In genomic region chr8:104050694-104051539, GRCm38 (mm10) we compare ENCODE assay signal across 8 mouse cellular contexts. TPM values are rescaled to one million over a fixed set of nuclear protein-coding genes. Genes with fewer than 3 reads are reported as not detected.
DNase-seq lines count a peak whose midpoint lies in the region; ATAC-seq and TF ChIP-seq lines count a peak whose summit lies in the region.

No protein-coding gene starts in this region.

- intact Hi-C loops in gastrocnemius, postnatal 36 days (cut with DNase I) = no loop called here

- peak; percentile 92 for TF ChIP-seq CTCF in stomach, postnatal 0 days (IDR thresholded peaks at IDR 0.05; ENCODE audit: low read depth)

- H3K9ac ChIP-seq in kidney, embryonic 14.5 days (ENCODE audit: low read depth, low read length) = no peak overlapping the region
- H3K9ac ChIP-seq in limb, embryonic 15.5 days = no peak overlapping the region
- H3K9ac ChIP-seq in neural tube, embryonic 11.5 days (ENCODE audit: low read length) = no peak overlapping the region
- no peak overlapping the region for H3K9ac ChIP-seq in stomach, postnatal 0 days (ENCODE audit: low read length)

- peak; percentile 26 for DNase-seq in urinary bladder, adult 2 months (ENCODE audit: low spot score)
- no peak for DNase-seq in urinary bladder, postnatal 10 days (ENCODE audit: low spot score)
- DNase-seq in cerebellum, postnatal 4 days (ENCODE audit: low spot score in 2 of 2) = peak; percentile 48 to 64
- DNase-seq in gastrocnemius, postnatal 36 days = peak; percentile 27 to 36
- DNase-seq in neural tube, embryonic 11.5 days (ENCODE audit: low spot score) = peak; percentile 70
- peak; percentile 60 for DNase-seq in stomach, postnatal 0 days (ENCODE audit: low spot score)

- no peak overlapping the region for H3K4me2 ChIP-seq in kidney, embryonic 14.5 days (replicated peaks; ENCODE audit: low read depth, low read length)
- H3K4me2 ChIP-seq in limb, embryonic 15.5 days = peak overlapping the region; percentile 27
- no peak overlapping the region for H3K4me2 ChIP-seq in neural tube, embryonic 11.5 days (ENCODE audit: low read depth)
- H3K4me2 ChIP-seq in stomach, postnatal 0 days (replicated peaks; ENCODE audit: low read depth) = 0 out of 2 replicates have a peak overlapping the region, but pooled peaks have one; percentile 15

- H3K27ac ChIP-seq in kidney, embryonic 14.5 days (ENCODE audit: low read depth, low read length) = no peak overlapping the region
- H3K27ac ChIP-seq in limb, embryonic 15.5 days = peak overlapping the region; percentile 76
- H3K27ac ChIP-seq in neural tube, embryonic 11.5 days (ENCODE audit: low read depth, low read length) = no peak overlapping the region
- no peak overlapping the region for H3K27ac ChIP-seq in stomach, postnatal 0 days (replicated peaks)

- 28% methylated on average over 15 of the region's 15 CpGs for WGBS in kidney, embryonic 14.5 days
- 24% methylated on average over 15 of the region's 15 CpGs for WGBS in limb, embryonic 15.5 days
- 33% methylated on average over 15 of the region's 15 CpGs for WGBS in neural tube, embryonic 11.5 days
- 24% methylated on average over 15 of the region's 15 CpGs for WGBS in stomach, postnatal 0 days

- H3K4me3 ChIP-seq in kidney, embryonic 14.5 days (ENCODE audit: low read length) = no peak overlapping the region
- H3K4me3 ChIP-seq in limb, embryonic 15.5 days = no peak overlapping the region
- no peak overlapping the region for H3K4me3 ChIP-seq in neural tube, embryonic 11.5 days (ENCODE audit: low read depth, low read length)
- no peak overlapping the region for H3K4me3 ChIP-seq in stomach, postnatal 0 days (ENCODE audit: low read depth, low read length)

- TF ChIP-seq EP300 in stomach, postnatal 0 days (optimal IDR thresholded peaks at IDR 0.05) = no peak

- H3K36me3 ChIP-seq in kidney, embryonic 14.5 days (ENCODE audit: control insufficient read depth, insufficient read depth, low read length) = no peaks in the 10 kb centered on the region
- H3K36me3 ChIP-seq in limb, embryonic 15.5 days = no peaks in the 10 kb centered on the region
- no peaks in the 10 kb centered on the region for H3K36me3 ChIP-seq in neural tube, embryonic 11.5 days (ENCODE audit: control insufficient read depth, insufficient read depth, low read length)
- no peaks in the 10 kb centered on the region for H3K36me3 ChIP-seq in stomach, postnatal 0 days (ENCODE audit: control insufficient read depth, insufficient read depth, low read length)

- peak; percentile 68 for ATAC-seq in kidney, embryonic 14.5 days (ENCODE audit: low FRiP score, low TSS enrichment)
- ATAC-seq in limb, embryonic 15.5 days (ENCODE audit: insufficient number of reproducible peaks, low FRiP score, low TSS enrichment, low read depth) = no peak
- peak; percentile 58; the same call in 1 of the 2 replicates for ATAC-seq in neural tube, embryonic 11.5 days (ENCODE audit: insufficient read depth, low FRiP score, low TSS enrichment)
- ATAC-seq in stomach, postnatal 0 days (ENCODE audit: low FRiP score, low TSS enrichment) = peak; percentile 51; the same call in 1 of the 2 replicates

- H3K4me1 ChIP-seq in kidney, embryonic 14.5 days (ENCODE audit: control insufficient read depth, insufficient read depth, low read length) = no peaks in the 10 kb centered on the region
- H3K4me1 ChIP-seq in limb, embryonic 15.5 days = peaks cover 19% of the 10 kb centered on the region
- H3K4me1 ChIP-seq in neural tube, embryonic 11.5 days (ENCODE audit: control insufficient read depth, insufficient read depth, low read length) = no peaks in the 10 kb centered on the region
- no peaks in the 10 kb centered on the region for H3K4me1 ChIP-seq in stomach, postnatal 0 days (replicated peaks; ENCODE audit: control insufficient read depth, insufficient read depth)

- H3K27me3 ChIP-seq in kidney, embryonic 14.5 days (ENCODE audit: control insufficient read depth, insufficient read depth, low read length) = no peaks in the 10 kb centered on the region
- no peaks in the 10 kb centered on the region for H3K27me3 ChIP-seq in limb, embryonic 15.5 days
- no peaks in the 10 kb centered on the region for H3K27me3 ChIP-seq in neural tube, embryonic 11.5 days (ENCODE audit: control insufficient read depth, insufficient read depth, low read length)
- no peaks in the 10 kb centered on the region for H3K27me3 ChIP-seq in stomach, postnatal 0 days (ENCODE audit: control insufficient read depth, insufficient read depth, low read length)

- no peaks in the 10 kb centered on the region for H3K9me3 ChIP-seq in kidney, embryonic 14.5 days (ENCODE audit: control insufficient read depth, low read length)
- H3K9me3 ChIP-seq in limb, embryonic 15.5 days = no peaks in the 10 kb centered on the region
- no peaks in the 10 kb centered on the region for H3K9me3 ChIP-seq in neural tube, embryonic 11.5 days (ENCODE audit: control insufficient read depth, low read length)
- H3K9me3 ChIP-seq in stomach, postnatal 0 days (ENCODE audit: control insufficient read depth, low read length) = no peaks in the 10 kb centered on the region

RNA-seq across cellular contexts. Expression of gene Cdh5, which starts 50.5 kb away (rescaled TPM):
- 15.9 and 29.1 TPM in 2 replicates for polyA plus RNA-seq in urinary bladder, adult 2 months (2012; rRNA removed)
- 10 to 100 TPM; 40.2 to 46.1 TPM for total RNA-seq in gastrocnemius, postnatal 36 days (2021)
- polyA plus RNA-seq in kidney, embryonic 14.5 days (2014; fragmentation: Nextera tagmentation; extraction: Ambion mirVana) = 31.8 and 36.8 TPM in 2 replicates
- polyA plus RNA-seq in limb, embryonic 15.5 days (2015; fragmentation: Nextera tagmentation; extraction: Ambion mirVana) = 31.6 and 36.5 TPM in 2 replicates
- 19.5 and 19.8 TPM in 2 replicates for polyA plus RNA-seq in neural tube, embryonic 11.5 days (2014; fragmentation: Nextera tagmentation; extraction: Ambion mirVana)
- polyA plus RNA-seq in stomach, postnatal 0 days (2015; fragmentation: Nextera tagmentation; extraction: Ambion mirVana) = 8.2 and 8.7 TPM in 2 replicates

Comparison
In these comparisons a context has a peak if more than half of its experiments do, and no peak if none do; other contexts are left out.
1. H3K4me2 ChIP-seq: peak in limb, embryonic 15.5 days (single experiment) and stomach, postnatal 0 days (single experiment); none in kidney, embryonic 14.5 days (single experiment) and neural tube, embryonic 11.5 days (single experiment).